Mouse (Mus musculus) forebrain, embryonic 14.5 days (tissue): Measurements from ENCODE around the gene Zfp697. TPM values are rescaled to one million over a fixed set of nuclear protein-coding genes. Genes with fewer than 3 reads are reported as not detected.
A peak's percentile ranks its signal among the peaks of the same experiment; 100 is the strongest.
"Not testable (repeated sequence)": the region's sequence is repeated elsewhere in the genome, so short reads cannot be mapped to it uniquely, and the experiment has no call there.

Experiments used
- ATAC-seq: fragments of 200-750 bp; cut with Nextera tagmentation; 2 replicates; pipeline ENCODE4 v1.8.0; 2017; ENCODE audit warnings: mild to moderate bottlenecking, moderate library complexity
- DNase-seq: peaks from one replicate; pipeline ENCODE4 v3.0.0-alpha.2; 2015; ENCODE audit warnings: low spot score
- H3K27ac ChIP-seq: fragments of 300-500 bp; sonication (generic); 2 replicates; pipeline ENCODE4 v1.5.1; 2014; ENCODE audit warnings: low read depth, mild to moderate bottlenecking, control low read depth, low read length, moderate library complexity
- H3K27me3 ChIP-seq: fragments of 300-500 bp; sonication (generic); replicated peaks from 2 replicates; pipeline ENCODE4 v1.6.1; 2014; ENCODE audit warnings: low read length, control low read depth, mixed read lengths; ENCODE audit not compliant: control insufficient read depth, insufficient read depth
- H3K36me3 ChIP-seq: fragments of 300-500 bp; sonication (generic); 2 replicates; pipeline ENCODE4 v1.6.1; 2014; ENCODE audit warnings: low read length, control low read depth; ENCODE audit not compliant: control insufficient read depth, insufficient read depth
- H3K4me1 ChIP-seq: fragments of 300-500 bp; sonication (generic); 2 replicates; pipeline ENCODE4 v1.6.1; 2014; ENCODE audit warnings: antibody characterized with exemption, low read length, control low read depth; ENCODE audit not compliant: control insufficient read depth, insufficient read depth
- H3K4me2 ChIP-seq: fragments of 300-500 bp; sonication (generic); 2 replicates; pipeline ENCODE4 v1.6.1; 2014; ENCODE audit warnings: mild to moderate bottlenecking, control low read depth, low read length
- H3K4me3 ChIP-seq: fragments of 300-500 bp; sonication (generic); 2 replicates; pipeline ENCODE4 v1.5.1; 2014; ENCODE audit warnings: low read depth, low read length, control low read depth
- H3K9ac ChIP-seq: fragments of 300-500 bp; sonication (generic); 2 replicates; pipeline ENCODE4 v1.6.1; 2014; ENCODE audit warnings: mild to moderate bottlenecking, low read length, control low read depth, moderate library complexity
- H3K9me3 ChIP-seq: fragments of 300-500 bp; sonication (generic); replicated peaks from 2 replicates; pipeline ENCODE4 v1.6.1; 2016; ENCODE audit warnings: low read length, control low read depth, mixed read lengths; ENCODE audit not compliant: control insufficient read depth
- WGBS: fragments of 180-500 bp; shearing (Covaris S2); extraction: QIAGEN DNeasy Blood & Tissue Kit; methylation state at CpG from one replicate; pipeline ENCODE4 v1.1.7; 2014; 5-methylcytosine and 5-hydroxymethylcytosine counted together
- polyA plus RNA-seq: library from polyadenylated mRNA; unstranded; fragments of >200 nt; fragmentation: Nextera tagmentation; extraction: Ambion mirVana; gene quantifications from 2 replicates; pipeline ENCODE4 v1.2.1, GENCODE M21; 2014

The Zfp697 gene
- polyA plus RNA-seq, 1 experiment from 2014 or later: 16.0 TPM

- not testable (repeated sequence) for H3K9me3 ChIP-seq, H3K4me3 ChIP-seq, H3K27me3 ChIP-seq, H3K9ac ChIP-seq, H3K27ac ChIP-seq, DNase-seq, H3K36me3 ChIP-seq, H3K4me2 ChIP-seq, ATAC-seq, H3K4me1 ChIP-seq
- no CpG with 5 or more reads among the region's 2 CpGs for WGBS
These were observed 168.0 kb downstream of the Zfp697 start for GRCm38 (mm10) chr3:98550215-98550614.

- H3K27me3 ChIP-seq, H3K4me2 ChIP-seq, DNase-seq, ATAC-seq, H3K36me3 ChIP-seq, H3K9me3 ChIP-seq, H3K9ac ChIP-seq, H3K4me1 ChIP-seq, H3K4me3 ChIP-seq, H3K27ac ChIP-seq: not testable (repeated sequence)
- no CpG with 5 or more reads among the region's 1 CpGs for WGBS
These were observed 168.6 kb downstream of the Zfp697 start for GRCm38 (mm10) chr3:98550832-98551231.

- ATAC-seq, H3K27me3 ChIP-seq, DNase-seq, H3K4me1 ChIP-seq, H3K36me3 ChIP-seq, H3K27ac ChIP-seq, H3K4me3 ChIP-seq, H3K9ac ChIP-seq, H3K4me2 ChIP-seq, H3K9me3 ChIP-seq: not testable (repeated sequence)
- no CpG with 5 or more reads among the region's 5 CpGs for WGBS
These were observed 178.4 kb downstream of the Zfp697 start for GRCm38 (mm10) chr3:98560711-98561110.

GRCm38 (mm10) chr3:98563831-98564230 is 181.6 kb downstream of the Zfp697 start:
- H3K4me2 ChIP-seq, H3K27me3 ChIP-seq, H3K9me3 ChIP-seq, DNase-seq, ATAC-seq, H3K36me3 ChIP-seq, H3K4me3 ChIP-seq, H3K4me1 ChIP-seq, H3K9ac ChIP-seq, H3K27ac ChIP-seq: not testable (repeated sequence)
- WGBS: no CpG with 5 or more reads among the region's 2 CpGs

GRCm38 (mm10) chr3:98564894-98565293 is 182.6 kb downstream of the Zfp697 start:
- WGBS: no CpG with 5 or more reads among the region's 3 CpGs
- not testable (repeated sequence) for H3K9me3 ChIP-seq, H3K27me3 ChIP-seq, H3K9ac ChIP-seq, H3K27ac ChIP-seq, DNase-seq, H3K4me1 ChIP-seq, H3K36me3 ChIP-seq, H3K4me3 ChIP-seq, H3K4me2 ChIP-seq, ATAC-seq

- not testable (repeated sequence) for ATAC-seq, H3K4me1 ChIP-seq
These were observed 185.5 kb downstream of the Zfp697 start for GRCm38 (mm10) chr3:98567717-98568116.

GRCm38 (mm10) chr3:98581024-98581423 is 198.8 kb downstream of the Zfp697 start:
- not testable (repeated sequence) for H3K4me3 ChIP-seq, H3K36me3 ChIP-seq, H3K9me3 ChIP-seq, H3K27me3 ChIP-seq, H3K4me1 ChIP-seq, H3K4me2 ChIP-seq, H3K9ac ChIP-seq, H3K27ac ChIP-seq
- peak; percentile 64 for DNase-seq
- WGBS: no CpG with 5 or more reads among the region's 1 CpGs
- peak; percentile 55; the same call in 1 of the 2 replicates for ATAC-seq

More at GRCm38 (mm10) chr3:98567717-98568116, 185.5 kb downstream of the Zfp697 start:
- H3K4me3 ChIP-seq, H3K9me3 ChIP-seq, H3K36me3 ChIP-seq, H3K27me3 ChIP-seq, H3K4me2 ChIP-seq, DNase-seq, H3K27ac ChIP-seq, H3K9ac ChIP-seq: not testable (repeated sequence)
- 85% methylated on average over 2 of the region's 2 CpGs for WGBS

- not testable (repeated sequence) for H3K4me1 ChIP-seq
These were observed 199.9 kb downstream of the Zfp697 start for GRCm38 (mm10) chr3:98582202-98582601.

GRCm38 (mm10) chr3:98582622-98583021 is 200.4 kb downstream of the Zfp697 start:
- H3K9me3 ChIP-seq, ATAC-seq, H3K27me3 ChIP-seq, H3K9ac ChIP-seq, H3K4me2 ChIP-seq, H3K4me1 ChIP-seq, H3K4me3 ChIP-seq, H3K36me3 ChIP-seq, H3K27ac ChIP-seq, DNase-seq: not testable (repeated sequence)

More at GRCm38 (mm10) chr3:98582202-98582601, 199.9 kb downstream of the Zfp697 start:
- not testable (repeated sequence) for H3K36me3 ChIP-seq, H3K4me2 ChIP-seq, H3K27me3 ChIP-seq, H3K9ac ChIP-seq, H3K9me3 ChIP-seq, H3K4me3 ChIP-seq, ATAC-seq, H3K27ac ChIP-seq, DNase-seq
- no CpG with 5 or more reads among the region's 1 CpGs for WGBS
